Mouse (Mus musculus): ENCODE measurements around the gene Rims4. TPM values are rescaled to one million over a fixed set of nuclear protein-coding genes. Genes with fewer than 3 reads are reported as not detected.

Gene Rims4
- polyA plus RNA-seq, 1 experiment from 2014 or later, result 1.1 TPM

GRCm38 (mm10) chr2:163928464-163929200, 10.1 kb upstream of the Rims4 start:
- H3K27ac ChIP-seq, result no peak overlapping the region
- 76% methylated on average over 7 of the region's 7 CpGs for WGBS
- H3K4me1 ChIP-seq, result no peaks in the 10 kb centered on the region
- H3K9me3 ChIP-seq, result no peaks in the 10 kb centered on the region
- H3K4me3 ChIP-seq, result no peak overlapping the region
- no peak for DNase-seq (ENCODE audit: extremely low spot score, low spot score)
- H3K36me3 ChIP-seq (replicated peaks), result no peaks in the 10 kb centered on the region
- no peaks in the 10 kb centered on the region for H3K27me3 ChIP-seq (ENCODE audit: poor library complexity, severe bottlenecking)

GRCm38 (mm10) chr2:163925044-163925443, 6.6 kb upstream of the Rims4 start:
- no peak for DNase-seq (ENCODE audit: extremely low spot score, low spot score)
- 93% methylated on average over 10 of the region's 10 CpGs for WGBS
- Histone ChIP-seq H3K4me3 (no peak overlapping the region), H3K9me3 (no peaks in the 10 kb centered on the region), H3K27ac (no peak overlapping the region), H3K36me3 (replicated peaks) (no peaks in the 10 kb centered on the region), H3K4me1 (no peaks in the 10 kb centered on the region), H3K27me3 (ENCODE audit: poor library complexity, severe bottlenecking) (peaks cover 31% of the 10 kb centered on the region)

DNA sequence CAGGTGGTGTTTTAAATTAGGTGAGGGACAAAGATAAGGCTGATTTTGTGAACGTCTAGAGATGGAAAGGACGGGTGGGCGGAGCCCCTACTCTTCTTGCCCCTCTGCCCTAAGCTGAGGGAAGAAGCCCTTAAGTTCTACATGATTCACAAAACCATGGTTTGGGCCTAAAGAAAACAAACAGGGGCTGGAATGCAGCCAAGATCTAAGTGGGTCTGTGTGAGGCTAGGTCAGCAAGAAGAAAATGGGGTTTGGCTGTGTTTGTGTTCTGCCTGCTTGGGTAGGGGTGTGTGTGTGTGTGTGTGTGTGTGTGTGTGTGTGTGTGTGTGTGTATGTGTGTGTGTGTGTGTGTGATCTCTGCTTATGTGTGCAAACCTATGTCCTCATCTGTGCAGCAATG, 6.0 kb upstream of the Rims4 start:
- H3K4me1 ChIP-seq, result no peaks in the 10 kb centered on the region
- no peak overlapping the region for H3K4me3 ChIP-seq
- 82% methylated on average over 3 of the region's 3 CpGs for WGBS
- no peaks in the 10 kb centered on the region for H3K9me3 ChIP-seq
- H3K27me3 ChIP-seq (ENCODE audit: poor library complexity, severe bottlenecking), result peaks cover 36% of the 10 kb centered on the region
- H3K27ac ChIP-seq, result no peak overlapping the region
- H3K36me3 ChIP-seq (replicated peaks), result no peaks in the 10 kb centered on the region
- no peak for DNase-seq (ENCODE audit: extremely low spot score, low spot score)

DNA sequence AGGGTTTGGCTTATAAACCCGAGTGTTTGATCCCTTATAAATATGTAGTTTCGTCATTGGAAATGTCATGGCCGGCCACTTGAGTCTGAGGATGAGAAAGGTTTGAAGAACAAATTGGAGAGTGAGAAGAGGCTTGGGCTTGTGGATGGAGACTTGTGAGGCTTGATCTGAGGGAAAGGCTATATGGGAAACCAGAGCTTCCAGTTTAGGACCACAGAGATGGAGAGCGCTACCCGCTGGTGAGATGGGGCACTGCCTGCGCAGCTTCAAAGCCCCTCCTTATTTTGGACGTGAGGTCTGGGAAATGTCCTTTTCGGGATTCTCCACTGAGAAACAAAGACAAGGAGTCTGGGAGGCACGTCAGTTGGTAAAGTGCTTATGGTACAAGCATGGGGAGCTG, 4.6 kb upstream of the Rims4 start:
- Histone ChIP-seq H3K9me3 (no peaks in the 10 kb centered on the region), H3K4me1 (peaks cover 12% of the 10 kb centered on the region), H3K4me3 (no peak overlapping the region), H3K36me3 (replicated peaks) (no peaks in the 10 kb centered on the region), H3K27ac (no peak overlapping the region), H3K27me3 (ENCODE audit: poor library complexity, severe bottlenecking) (peaks cover 51% of the 10 kb centered on the region)
- no peak for DNase-seq (ENCODE audit: extremely low spot score, low spot score)
- WGBS, result 52% methylated on average over 9 of the region's 9 CpGs

- no peaks in the 10 kb centered on the region for H3K9me3 ChIP-seq
- no peak for DNase-seq (ENCODE audit: extremely low spot score, low spot score)
- peaks cover 18% of the 10 kb centered on the region for H3K4me1 ChIP-seq
- WGBS, result 77% methylated on average over 3 of the region's 3 CpGs
- no peaks in the 10 kb centered on the region for H3K36me3 ChIP-seq (replicated peaks)
- H3K27ac ChIP-seq, result no peak overlapping the region
- H3K4me3 ChIP-seq, result no peak overlapping the region; the same call in 1 of the 2 replicates
- peaks cover 86% of the 10 kb centered on the region for H3K27me3 ChIP-seq (ENCODE audit: poor library complexity, severe bottlenecking)
Observed at GRCm38 (mm10) chr2:163919581-163919980, 1.1 kb upstream of the Rims4 start.

DNA sequence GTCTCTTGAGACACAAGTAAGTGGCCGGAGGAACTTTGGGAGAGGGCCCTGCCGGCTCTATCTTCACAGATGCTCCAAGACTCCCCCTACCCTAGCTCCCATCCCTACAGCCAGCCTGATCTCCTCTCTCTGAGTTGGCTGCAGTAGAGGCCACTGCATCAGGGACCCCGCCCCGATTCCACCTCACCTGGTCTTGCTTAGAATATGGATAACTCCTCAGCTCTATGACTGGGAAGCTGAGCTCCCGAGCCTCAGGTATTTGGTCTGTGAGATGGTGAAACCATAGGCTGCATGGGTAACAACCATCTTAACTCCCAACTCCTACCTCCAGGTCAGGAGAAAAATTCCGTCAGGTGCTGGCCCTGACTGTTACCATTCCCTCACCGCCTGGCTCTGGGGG, 1.8 kb downstream of the Rims4 start:
- peaks cover 42% of the 10 kb centered on the region for H3K4me1 ChIP-seq
- DNase-seq (ENCODE audit: extremely low spot score, low spot score), result no peak
- WGBS, result 77% methylated on average over 7 of the region's 7 CpGs
- no peaks in the 10 kb centered on the region for H3K36me3 ChIP-seq (replicated peaks)
- H3K27ac ChIP-seq, result no peak overlapping the region
- H3K4me3 ChIP-seq, result no peak overlapping the region
- peaks cover 99% of the 10 kb centered on the region for H3K27me3 ChIP-seq (ENCODE audit: poor library complexity, severe bottlenecking)
- H3K9me3 ChIP-seq, result no peaks in the 10 kb centered on the region

GRCm38 (mm10) chr2:163915294-163915791, 3.1 kb downstream of the Rims4 start:
- no peak for DNase-seq (ENCODE audit: extremely low spot score, low spot score)
- H3K4me3 ChIP-seq, result no peak overlapping the region
- H3K36me3 ChIP-seq (replicated peaks), result no peaks in the 10 kb centered on the region
- peaks cover 86% of the 10 kb centered on the region for H3K27me3 ChIP-seq (ENCODE audit: poor library complexity, severe bottlenecking)
- 71% methylated on average over 9 of the region's 9 CpGs for WGBS
- H3K9me3 ChIP-seq, result no peaks in the 10 kb centered on the region
- no peak overlapping the region for H3K27ac ChIP-seq
- peaks cover 42% of the 10 kb centered on the region for H3K4me1 ChIP-seq

DNA sequence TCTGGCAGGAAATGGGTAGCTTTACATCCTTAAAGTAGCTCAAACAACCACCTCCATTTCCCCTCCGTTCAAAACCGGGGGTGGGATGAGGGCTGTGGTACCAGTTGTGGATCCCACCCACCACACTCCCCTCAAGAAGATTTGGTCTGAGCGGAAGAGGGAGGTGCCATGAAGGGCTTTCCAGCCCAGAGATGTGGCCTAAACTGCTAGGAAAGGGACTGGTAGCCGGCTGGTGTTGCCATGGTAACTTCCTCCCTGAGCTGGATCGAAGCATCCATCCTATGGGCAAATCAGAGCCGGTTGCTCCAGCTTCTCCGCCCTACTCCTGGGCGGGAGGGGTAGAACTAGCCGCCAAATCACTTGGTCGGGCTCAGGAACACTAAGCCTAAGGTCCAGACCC, 4.4 kb downstream of the Rims4 start:
- peaks cover 74% of the 10 kb centered on the region for H3K27me3 ChIP-seq (ENCODE audit: poor library complexity, severe bottlenecking)
- no peak overlapping the region for H3K4me3 ChIP-seq
- peaks cover 39% of the 10 kb centered on the region for H3K4me1 ChIP-seq
- H3K36me3 ChIP-seq (replicated peaks), result no peaks in the 10 kb centered on the region
- DNase-seq (ENCODE audit: extremely low spot score, low spot score), result peak; percentile 47
- H3K27ac ChIP-seq, result no peak overlapping the region
- 3% methylated on average over 10 of the region's 10 CpGs for WGBS
- H3K9me3 ChIP-seq, result no peaks in the 10 kb centered on the region

- peaks cover 70% of the 10 kb centered on the region for H3K27me3 ChIP-seq (ENCODE audit: poor library complexity, severe bottlenecking)
Observed at GRCm38 (mm10) chr2:163913704-163914103, 4.8 kb downstream of the Rims4 start.

DNA sequence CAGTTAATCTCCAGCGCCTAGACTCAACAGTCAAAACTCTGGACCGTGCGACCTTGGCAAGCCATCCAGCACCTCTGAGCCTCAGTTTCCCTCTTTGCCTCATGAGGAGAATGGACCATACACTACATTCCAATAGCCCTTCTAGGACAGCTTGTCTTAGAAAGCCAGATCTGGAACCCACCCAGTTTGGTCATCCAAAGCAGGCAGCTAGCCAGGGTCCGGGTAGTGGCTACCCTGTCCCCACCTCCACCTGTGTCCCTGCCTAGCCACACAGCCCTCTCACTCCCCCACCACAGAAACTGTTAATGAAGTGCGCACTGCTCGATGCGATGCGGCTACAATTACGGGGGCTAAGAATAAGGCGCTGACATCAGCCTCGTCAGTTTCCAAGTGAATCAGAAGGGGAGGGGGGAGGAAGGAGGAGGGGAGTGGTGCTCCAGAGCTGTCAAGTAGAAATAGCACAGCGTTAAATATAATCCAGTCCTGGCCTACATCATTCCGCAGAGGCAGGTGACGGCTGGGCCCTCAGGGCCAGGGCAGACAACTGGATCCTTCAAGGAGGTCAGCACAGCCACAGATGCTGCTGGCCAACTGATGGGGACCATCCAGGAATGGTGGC, 6.5 kb downstream of the Rims4 start:
- H3K4me3 ChIP-seq, result no peak overlapping the region
- H3K9me3 ChIP-seq, result no peaks in the 10 kb centered on the region
- WGBS, result 88% methylated on average over 14 of the region's 14 CpGs
- H3K4me1 ChIP-seq, result peaks cover 25% of the 10 kb centered on the region
- DNase-seq (ENCODE audit: extremely low spot score, low spot score), result no peak
- H3K27me3 ChIP-seq (ENCODE audit: poor library complexity, severe bottlenecking), result peaks cover 52% of the 10 kb centered on the region
- no peaks in the 10 kb centered on the region for H3K36me3 ChIP-seq (replicated peaks)
- no peak overlapping the region for H3K27ac ChIP-seq

More at GRCm38 (mm10) chr2:163913704-163914103, 4.8 kb downstream of the Rims4 start:
- Histone ChIP-seq H3K9me3 (no peaks in the 10 kb centered on the region), H3K4me1 (peaks cover 35% of the 10 kb centered on the region), H3K36me3 (replicated peaks) (no peaks in the 10 kb centered on the region), H3K4me3 (no peak overlapping the region), H3K27ac (no peak overlapping the region)
- WGBS, result 31% methylated on average over 7 of the region's 7 CpGs
- DNase-seq (ENCODE audit: extremely low spot score, low spot score), result no peak

- Histone ChIP-seq H3K36me3 (replicated peaks) (no peaks in the 10 kb centered on the region), H3K4me1 (peaks cover 27% of the 10 kb centered on the region), H3K27ac (no peak overlapping the region), H3K4me3 (no peak overlapping the region), H3K27me3 (ENCODE audit: poor library complexity, severe bottlenecking) (peaks cover 29% of the 10 kb centered on the region), H3K9me3 (no peaks in the 10 kb centered on the region)
- 85% methylated on average over 7 of the region's 7 CpGs for WGBS
- no peak for DNase-seq (ENCODE audit: extremely low spot score, low spot score)
Observed at GRCm38 (mm10) chr2:163909604-163910003, 8.9 kb downstream of the Rims4 start.

GRCm38 (mm10) chr2:163907131-163907530, 11.4 kb downstream of the Rims4 start:
- Histone ChIP-seq H3K27ac (no peak overlapping the region), H3K36me3 (replicated peaks) (no peaks in the 10 kb centered on the region), H3K9me3 (no peaks in the 10 kb centered on the region), H3K4me3 (no peak overlapping the region), H3K4me1 (peaks cover 16% of the 10 kb centered on the region), H3K27me3 (ENCODE audit: poor library complexity, severe bottlenecking) (peaks cover 5% of the 10 kb centered on the region; the same call in 1 of the 2 replicates)
- 75% methylated on average over 5 of the region's 5 CpGs for WGBS
- DNase-seq (ENCODE audit: extremely low spot score, low spot score), result no peak

DNA sequence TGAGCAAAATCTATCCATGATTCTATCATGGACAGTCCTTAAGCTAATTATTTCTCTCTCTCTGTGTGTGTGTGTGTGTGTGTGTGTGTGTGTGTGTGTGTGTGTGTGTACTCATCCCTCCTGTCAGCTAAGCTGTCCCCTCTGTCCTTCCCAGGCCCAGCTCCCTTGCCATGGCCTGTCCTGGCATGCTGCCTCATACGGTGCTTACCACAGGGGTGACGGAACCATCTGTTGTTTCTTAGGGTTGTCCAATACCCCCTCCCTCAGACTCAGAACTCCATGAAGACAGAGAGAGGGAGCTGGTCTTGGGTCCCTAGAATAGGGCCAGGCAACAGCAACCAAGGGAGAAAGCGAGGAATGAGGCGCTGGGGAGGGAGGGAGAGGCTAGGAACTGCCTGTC, 14.2 kb downstream of the Rims4 start:
- 89% methylated on average over 4 of the region's 4 CpGs for WGBS
- Histone ChIP-seq H3K4me1 (peaks cover 12% of the 10 kb centered on the region), H3K9me3 (no peaks in the 10 kb centered on the region), H3K4me3 (no peak overlapping the region), H3K27me3 (ENCODE audit: poor library complexity, severe bottlenecking) (no peaks in the 10 kb centered on the region), H3K27ac (no peak overlapping the region), H3K36me3 (replicated peaks) (no peaks in the 10 kb centered on the region)
- no peak for DNase-seq (ENCODE audit: extremely low spot score, low spot score)

All from forebrain, embryonic 10.5 days (tissue).